Mouse (Mus musculus): ENCODE results near the gene Clic1. TPM values are rescaled to one million over a fixed set of nuclear protein-coding genes. Genes with fewer than 3 reads are reported as not detected.

Gene Clic1
- polyA plus RNA-seq, 1 experiment from 2014 or later = 217 TPM

DNA sequence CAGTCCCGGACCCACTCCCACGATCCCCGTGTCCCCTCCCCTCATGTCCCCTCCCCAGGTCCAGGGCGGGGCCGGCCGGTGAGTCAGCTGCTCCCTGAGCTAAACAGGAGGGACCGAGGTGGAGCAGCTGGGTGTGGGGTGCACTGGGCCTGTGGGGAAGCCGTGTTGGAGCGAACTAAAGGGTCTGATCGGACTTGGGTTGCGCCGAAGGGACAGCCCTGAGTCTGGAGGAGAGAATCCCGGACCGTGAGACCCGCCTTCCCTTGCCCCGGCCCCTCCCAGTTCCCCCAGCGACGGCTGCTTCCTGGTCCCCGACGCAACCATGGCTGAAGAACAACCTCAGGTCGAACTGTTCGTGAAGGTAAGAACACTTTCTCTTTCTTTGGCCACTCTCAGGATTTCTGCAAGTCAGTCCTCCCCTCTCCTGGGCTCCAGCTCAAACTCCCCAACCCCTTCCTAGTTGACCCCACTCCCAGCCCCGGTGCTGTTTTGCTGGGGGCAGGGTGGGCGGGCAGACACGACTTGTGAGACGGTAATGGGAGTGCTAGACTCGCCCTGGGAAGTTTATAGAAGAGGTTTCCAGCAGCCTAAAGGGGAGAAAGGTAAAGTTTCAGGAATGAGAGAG lies 472 bp downstream of the Clic1 start:
- Histone ChIP-seq H3K27ac (replicated peaks) (peak overlapping the region; percentile 97), H3K36me3 (peaks cover 31% of the 10 kb centered on the region), H3K4me3 (peak overlapping the region; percentile 70), H3K4me1 (peaks cover 78% of the 10 kb centered on the region), H3K9me3 (replicated peaks) (no peaks in the 10 kb centered on the region; the same call in 1 of the 2 replicates), H3K27me3 (ENCODE audit: low read depth, poor library complexity, severe bottlenecking) (0 out of 2 replicates have a peak, but pooled peaks cover 3% of the 10 kb centered on the region)
- peak; percentile 77 for DNase-seq (ENCODE audit: low spot score)
- under 1% methylated on average over 27 of the region's 27 CpGs for WGBS

DNA sequence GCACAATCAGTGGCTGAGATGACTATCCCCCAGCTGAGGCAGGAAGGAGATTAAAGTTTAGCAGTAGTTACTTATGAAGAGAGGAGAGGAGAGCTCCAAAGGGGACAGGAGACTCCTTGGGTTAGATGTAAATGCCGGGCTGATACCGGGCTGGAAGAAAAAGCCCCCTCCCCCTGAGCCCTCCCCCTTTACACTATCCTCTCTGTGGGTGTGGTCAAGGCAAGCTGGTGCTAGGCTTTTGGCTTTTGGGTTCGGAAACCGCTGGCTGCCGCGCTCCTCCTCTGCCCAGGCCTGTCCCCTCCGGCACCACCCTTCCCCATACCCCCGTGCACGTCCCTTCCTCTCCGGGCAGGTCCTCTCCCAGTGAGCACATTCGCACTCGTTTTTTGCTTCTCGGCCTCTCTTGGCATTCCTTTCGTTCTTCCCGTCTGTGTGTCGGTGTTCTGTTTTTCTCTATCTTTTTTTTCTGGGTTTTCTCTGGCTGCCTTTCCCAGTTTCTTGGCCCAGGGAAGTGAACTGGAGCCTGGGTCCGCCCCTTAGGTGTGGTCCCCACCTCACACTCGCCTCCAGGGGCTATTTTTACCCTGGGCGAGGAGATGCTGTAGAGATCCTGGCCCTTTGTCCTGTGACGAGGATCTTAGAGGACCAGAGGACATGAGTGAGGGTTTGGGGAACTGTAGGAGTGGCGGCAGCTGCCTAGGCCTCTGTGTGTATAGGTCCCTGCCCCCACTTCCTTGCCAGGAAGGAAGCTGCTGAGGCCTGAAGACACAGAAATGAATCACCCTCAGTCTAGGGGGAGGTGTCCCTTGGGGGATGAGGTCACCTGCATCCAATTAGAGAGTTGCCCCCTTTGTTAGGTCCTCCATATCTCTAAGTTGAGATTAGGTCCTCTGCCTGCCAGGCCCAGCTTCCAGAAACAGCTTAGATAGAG lies 1.7 kb downstream of the Clic1 start:
- H3K36me3 ChIP-seq = peaks cover 43% of the 10 kb centered on the region
- peak; percentile 70 for DNase-seq (ENCODE audit: low spot score)
- peak overlapping the region; percentile 97 for H3K27ac ChIP-seq (replicated peaks)
- WGBS = under 1% methylated on average over 21 of the region's 21 CpGs
- no peaks in the 10 kb centered on the region; the same call in 1 of the 2 replicates for H3K9me3 ChIP-seq (replicated peaks)
- H3K4me3 ChIP-seq = peak overlapping the region; percentile 70
- peaks cover 67% of the 10 kb centered on the region for H3K4me1 ChIP-seq
- H3K27me3 ChIP-seq (ENCODE audit: low read depth, poor library complexity, severe bottlenecking) = no peaks in the 10 kb centered on the region

DNA sequence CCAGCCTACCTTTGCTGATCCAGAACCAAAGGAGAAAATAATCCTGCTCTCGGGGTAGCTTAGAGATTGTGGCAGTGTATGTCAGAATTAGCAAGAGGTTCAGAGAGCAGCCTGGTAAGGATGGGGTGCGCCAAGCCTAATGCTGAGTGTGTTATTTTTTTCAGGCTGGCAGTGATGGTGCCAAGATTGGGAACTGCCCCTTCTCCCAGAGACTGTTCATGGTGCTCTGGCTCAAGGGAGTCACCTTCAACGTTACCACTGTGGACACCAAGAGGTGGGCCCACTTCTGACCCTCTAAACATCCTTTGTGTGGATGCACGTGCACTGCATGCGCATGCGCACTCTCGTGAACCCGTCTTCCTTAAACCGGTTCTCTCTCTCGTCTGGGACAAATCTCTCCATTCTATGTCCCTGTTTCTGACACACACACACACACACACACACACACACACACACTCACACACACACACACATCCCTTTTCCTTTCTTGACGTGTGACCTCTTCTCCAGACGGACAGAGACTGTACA lies 2.6 kb downstream of the Clic1 start:
- Histone ChIP-seq H3K9me3 (replicated peaks) (no peaks in the 10 kb centered on the region; the same call in 1 of the 2 replicates), H3K27ac (replicated peaks) (peak overlapping the region; percentile 97), H3K36me3 (peaks cover 50% of the 10 kb centered on the region), H3K27me3 (ENCODE audit: low read depth, poor library complexity, severe bottlenecking) (no peaks in the 10 kb centered on the region), H3K4me1 (peaks cover 57% of the 10 kb centered on the region), H3K4me3 (peak overlapping the region; percentile 70)
- 85% methylated on average over 12 of the region's 12 CpGs for WGBS
- DNase-seq (ENCODE audit: low spot score) = no peak

DNA sequence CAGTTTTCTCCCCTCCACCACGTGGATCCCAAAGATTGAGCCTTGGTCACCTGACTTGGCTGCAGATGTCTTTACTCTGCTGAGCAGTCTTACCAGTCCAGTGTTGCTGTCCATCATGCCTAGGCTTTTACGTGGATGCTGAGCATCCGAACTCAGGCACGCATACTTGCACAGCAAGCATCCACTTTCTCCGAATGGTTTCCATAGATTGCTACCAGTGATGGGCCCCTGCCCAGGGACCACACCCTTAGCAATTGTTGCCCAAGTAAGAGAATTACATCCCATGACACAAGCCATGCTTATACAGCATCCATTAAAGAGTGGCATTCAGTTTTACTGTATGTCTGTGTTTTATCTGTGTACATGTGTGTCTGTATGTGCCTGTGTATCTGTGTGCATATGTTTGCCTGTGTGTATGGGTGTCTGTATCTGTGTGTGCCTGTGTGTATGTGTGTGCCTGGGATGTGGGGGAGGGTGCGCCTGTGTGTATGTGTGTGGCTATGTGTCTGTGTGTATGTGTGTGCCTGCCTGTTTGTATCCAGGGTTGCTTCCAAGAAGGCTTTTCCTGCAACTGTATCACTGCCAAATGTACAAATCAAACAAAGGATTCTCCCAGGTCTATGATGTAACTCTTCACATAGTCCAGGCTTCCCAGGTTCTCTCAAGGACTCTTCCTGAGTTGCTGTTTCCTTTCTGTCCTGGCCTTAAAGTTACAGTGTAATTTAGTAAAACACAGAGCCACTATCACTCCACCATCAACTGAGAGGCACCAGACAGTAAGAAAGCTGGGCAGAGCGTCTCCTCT lies 6.1 kb downstream of the Clic1 start:
- WGBS = 95% methylated on average over 7 of the region's 7 CpGs
- Histone ChIP-seq H3K4me3 (0 out of 2 replicates have a peak overlapping the region, but pooled peaks have one; percentile 2), H3K27me3 (ENCODE audit: low read depth, poor library complexity, severe bottlenecking) (no peaks in the 10 kb centered on the region), H3K4me1 (peaks cover 46% of the 10 kb centered on the region), H3K27ac (replicated peaks) (no peak overlapping the region), H3K36me3 (peaks cover 69% of the 10 kb centered on the region), H3K9me3 (replicated peaks) (no peaks in the 10 kb centered on the region; the same call in 1 of the 2 replicates)
- no peak for DNase-seq (ENCODE audit: low spot score)

DNA sequence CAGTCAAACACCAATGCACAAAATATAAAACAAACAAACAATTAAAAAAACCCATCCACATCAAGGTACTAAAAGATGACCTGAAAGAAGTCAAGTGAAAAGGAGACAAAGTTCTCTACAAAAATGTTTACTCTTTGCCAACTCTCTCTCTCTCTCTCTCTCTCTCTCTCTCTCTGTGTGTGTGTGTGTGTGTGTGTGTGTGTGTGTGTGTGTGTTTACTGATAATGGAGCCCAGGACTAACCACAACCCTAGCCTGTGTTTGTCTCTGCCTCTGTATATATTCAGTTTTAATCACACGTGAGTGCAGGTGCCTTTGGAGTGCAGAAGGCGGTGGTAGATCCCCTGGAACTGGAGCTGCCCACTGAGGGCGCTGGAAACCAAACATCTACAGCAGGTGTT lies 7.3 kb downstream of the Clic1 start:
- Histone ChIP-seq H3K27ac (replicated peaks) (no peak overlapping the region), H3K9me3 (replicated peaks) (no peaks in the 10 kb centered on the region; the same call in 1 of the 2 replicates), H3K36me3 (peaks cover 80% of the 10 kb centered on the region), H3K4me1 (peaks cover 42% of the 10 kb centered on the region), H3K4me3 (no peak overlapping the region), H3K27me3 (ENCODE audit: low read depth, poor library complexity, severe bottlenecking) (peaks cover 5% of the 10 kb centered on the region; the same call in 1 of the 2 replicates)
- DNase-seq (ENCODE audit: low spot score) = no peak
- 86% methylated on average over 3 of the region's 3 CpGs for WGBS

DNA sequence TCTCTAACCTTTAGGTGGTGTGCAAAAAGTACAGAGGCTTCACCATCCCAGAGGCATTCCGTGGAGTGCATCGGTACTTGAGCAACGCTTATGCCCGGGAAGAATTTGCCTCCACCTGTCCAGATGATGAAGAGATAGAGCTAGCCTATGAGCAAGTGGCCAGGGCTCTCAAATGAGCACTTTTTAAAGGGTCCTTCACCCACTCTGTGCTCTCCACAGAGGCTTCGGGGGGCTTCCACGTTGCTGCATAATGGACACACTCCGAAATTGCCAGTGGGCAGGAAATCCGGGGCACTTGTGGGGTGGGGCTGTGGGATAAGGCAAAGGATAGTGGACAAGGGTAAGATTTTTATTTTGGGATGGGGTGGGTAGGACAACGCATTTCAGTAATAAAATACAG lies 8.6 kb downstream of the Clic1 start:
- H3K36me3 ChIP-seq = peaks cover 81% of the 10 kb centered on the region
- peaks cover 32% of the 10 kb centered on the region for H3K4me1 ChIP-seq
- H3K27ac ChIP-seq (replicated peaks) = peak overlapping the region; percentile 99
- peak overlapping the region; percentile 88 for H3K4me3 ChIP-seq
- 80% methylated on average over 9 of the region's 9 CpGs for WGBS
- no peak for DNase-seq (ENCODE audit: low spot score)
- no peaks in the 10 kb centered on the region; the same call in 1 of the 2 replicates for H3K9me3 ChIP-seq (replicated peaks)
- H3K27me3 ChIP-seq (ENCODE audit: low read depth, poor library complexity, severe bottlenecking) = peaks cover 17% of the 10 kb centered on the region

DNA sequence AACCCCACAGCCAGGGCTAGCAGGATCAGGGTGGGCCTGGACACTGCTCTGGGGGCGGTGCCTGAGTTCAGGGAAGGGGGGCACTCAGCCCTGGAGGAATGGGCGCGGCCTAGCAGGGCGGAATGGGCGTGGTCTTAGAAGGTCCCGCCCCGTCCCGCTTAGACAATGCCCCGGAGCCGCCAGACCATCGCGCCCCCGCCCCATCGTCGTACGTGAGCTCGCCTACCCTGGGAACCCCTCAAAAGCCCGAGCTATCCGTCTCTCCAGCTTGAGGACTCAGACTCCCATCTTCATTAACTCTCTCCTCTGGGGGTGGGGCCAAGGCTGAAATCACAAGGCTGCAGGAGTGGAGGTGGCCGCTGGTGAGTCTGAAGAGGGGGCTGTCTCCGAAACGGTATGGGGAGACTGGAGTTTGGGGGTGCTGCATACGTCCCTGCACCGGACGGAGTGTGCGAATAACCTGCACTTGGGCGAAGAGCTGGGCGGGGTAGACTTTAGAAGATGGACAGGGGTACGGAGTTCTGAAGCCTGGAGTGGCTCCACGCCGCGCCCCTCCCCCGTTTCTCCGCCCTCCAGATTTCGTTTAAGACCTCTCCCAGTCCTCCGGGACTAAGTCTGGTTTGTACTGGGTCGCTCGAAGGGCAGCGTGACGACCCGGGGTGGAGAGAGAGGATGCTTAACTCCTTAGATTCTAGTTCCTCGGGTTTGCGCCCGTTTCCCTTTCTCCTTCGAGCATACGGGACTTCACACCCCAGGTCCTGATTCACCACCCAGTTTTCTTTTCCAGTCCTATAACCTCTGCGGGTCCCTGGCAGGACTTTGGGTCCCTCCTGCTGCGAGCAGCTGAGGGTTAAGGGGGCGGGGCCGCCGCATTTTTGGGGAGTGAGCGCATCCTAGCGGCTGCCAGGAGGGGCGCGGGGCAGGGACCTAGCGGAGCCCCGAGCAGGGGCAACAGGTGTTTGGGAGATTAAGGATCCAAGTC lies 9.4 kb downstream of the Clic1 start, which contains the start of gene Ddah2:
Gene Ddah2 (plus strand): TSS at position 125 of the 982 bp plus-strand sequence.
- WGBS = under 1% methylated on average over 57 of the region's 57 CpGs

DNA sequence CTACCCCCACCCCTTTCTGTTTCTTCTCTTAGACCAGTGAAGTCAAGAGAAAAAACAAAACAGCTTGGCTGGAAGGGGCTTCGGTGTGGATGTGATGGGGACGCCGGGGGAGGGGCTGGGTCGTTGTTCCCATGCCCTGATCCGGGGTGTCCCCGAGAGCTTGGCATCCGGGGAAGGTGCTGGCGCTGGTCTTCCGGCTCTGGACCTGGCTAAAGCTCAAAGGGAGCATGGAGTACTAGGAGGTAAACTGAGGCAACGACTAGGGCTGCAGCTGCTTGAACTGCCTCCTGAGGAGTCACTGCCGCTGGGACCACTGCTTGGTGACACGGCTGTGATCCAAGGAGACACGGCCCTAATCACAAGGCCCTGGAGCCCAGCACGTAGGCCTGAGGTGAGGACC lies 10.3 kb downstream of the Clic1 start:
- DNase-seq (ENCODE audit: low spot score) = no peak
- peaks cover 34% of the 10 kb centered on the region for H3K27me3 ChIP-seq (ENCODE audit: low read depth, poor library complexity, severe bottlenecking)
- 37% methylated on average over 14 of the region's 14 CpGs for WGBS
- H3K36me3 ChIP-seq = peaks cover 68% of the 10 kb centered on the region
- H3K27ac ChIP-seq (replicated peaks) = peak overlapping the region; percentile 99
- no peaks in the 10 kb centered on the region for H3K9me3 ChIP-seq (replicated peaks)
- H3K4me1 ChIP-seq = peaks cover 48% of the 10 kb centered on the region
- peak overlapping the region; percentile 88 for H3K4me3 ChIP-seq

More for the DNA sequence above, 9.4 kb downstream of the Clic1 start, which contains the start of gene Ddah2:
- peak; percentile 96 for DNase-seq (ENCODE audit: low spot score)
- peaks cover 77% of the 10 kb centered on the region for H3K36me3 ChIP-seq
- no peaks in the 10 kb centered on the region; the same call in 1 of the 2 replicates for H3K9me3 ChIP-seq (replicated peaks)
- peak within 1 kb of the TSS; percentile 99 for H3K27ac ChIP-seq (replicated peaks)
- H3K4me3 ChIP-seq = peak within 1 kb of the TSS; percentile 88
- H3K27me3 ChIP-seq (ENCODE audit: low read depth, poor library complexity, severe bottlenecking) = peaks cover 25% of the 10 kb centered on the region
- H3K4me1 ChIP-seq = peaks cover 39% of the 10 kb centered on the region

DNA sequence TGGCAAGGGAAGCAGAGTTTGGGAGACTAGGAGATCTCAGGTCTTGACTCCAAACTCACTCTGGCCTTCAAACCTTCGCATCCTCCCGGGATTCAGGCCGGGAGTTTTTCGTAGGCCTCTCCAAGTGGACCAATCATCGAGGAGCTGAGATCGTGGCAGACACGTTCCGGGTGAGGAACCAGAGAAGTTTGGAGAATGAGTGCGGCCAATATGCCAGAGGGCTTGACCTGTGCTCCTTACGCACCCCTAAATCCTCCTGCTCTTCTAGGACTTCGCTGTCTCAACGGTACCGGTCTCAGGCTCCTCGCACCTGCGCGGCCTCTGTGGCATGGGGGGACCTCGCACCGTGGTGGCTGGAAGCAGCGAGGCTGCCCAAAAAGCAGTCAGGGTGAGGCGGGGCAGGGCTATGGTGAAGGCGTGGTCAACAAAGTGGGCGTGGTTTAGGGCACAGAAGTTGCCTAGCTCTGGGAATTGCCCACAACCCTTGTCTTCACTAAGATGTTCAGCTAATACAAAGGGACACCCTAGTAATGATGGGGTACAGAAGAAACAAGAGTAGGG lies 11.1 kb downstream of the Clic1 start:
- H3K9me3 ChIP-seq (replicated peaks) = no peaks in the 10 kb centered on the region
- H3K27me3 ChIP-seq (ENCODE audit: low read depth, poor library complexity, severe bottlenecking) = peaks cover 42% of the 10 kb centered on the region
- H3K27ac ChIP-seq (replicated peaks) = peak overlapping the region; percentile 99; the same call in 1 of the 2 replicates
- no peak for DNase-seq (ENCODE audit: low spot score)
- H3K36me3 ChIP-seq = peaks cover 61% of the 10 kb centered on the region
- H3K4me3 ChIP-seq = peak overlapping the region; percentile 88
- 62% methylated on average over 22 of the region's 22 CpGs for WGBS
- H3K4me1 ChIP-seq = peaks cover 56% of the 10 kb centered on the region

DNA sequence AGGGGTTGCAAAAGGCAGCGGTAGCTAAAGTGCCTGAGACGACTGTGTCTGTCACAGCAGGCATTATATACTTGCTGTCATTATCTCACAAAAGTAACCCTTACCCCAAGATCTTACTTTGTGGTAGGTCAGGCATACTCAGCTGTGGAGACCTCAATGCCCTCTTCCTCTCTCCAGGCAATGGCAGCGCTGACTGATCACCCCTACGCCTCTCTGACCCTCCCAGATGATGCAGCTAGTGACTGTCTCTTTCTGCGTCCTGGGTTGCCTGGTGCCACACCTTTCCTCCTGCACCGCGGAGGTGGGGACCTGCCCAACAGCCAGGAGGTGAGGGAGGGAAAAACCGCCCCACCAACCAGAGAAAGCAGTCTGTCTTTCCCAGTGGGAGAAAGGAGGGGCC lies 11.5 kb downstream of the Clic1 start:
- peaks cover 56% of the 10 kb centered on the region for H3K36me3 ChIP-seq
- WGBS = 88% methylated on average over 8 of the region's 8 CpGs
- no peak for DNase-seq (ENCODE audit: low spot score)
- H3K27me3 ChIP-seq (ENCODE audit: low read depth, poor library complexity, severe bottlenecking) = peaks cover 46% of the 10 kb centered on the region
- peak overlapping the region; percentile 88 for H3K4me3 ChIP-seq
- no peak overlapping the region for H3K27ac ChIP-seq (replicated peaks)
- H3K9me3 ChIP-seq (replicated peaks) = no peaks in the 10 kb centered on the region
- peaks cover 59% of the 10 kb centered on the region for H3K4me1 ChIP-seq

DNA sequence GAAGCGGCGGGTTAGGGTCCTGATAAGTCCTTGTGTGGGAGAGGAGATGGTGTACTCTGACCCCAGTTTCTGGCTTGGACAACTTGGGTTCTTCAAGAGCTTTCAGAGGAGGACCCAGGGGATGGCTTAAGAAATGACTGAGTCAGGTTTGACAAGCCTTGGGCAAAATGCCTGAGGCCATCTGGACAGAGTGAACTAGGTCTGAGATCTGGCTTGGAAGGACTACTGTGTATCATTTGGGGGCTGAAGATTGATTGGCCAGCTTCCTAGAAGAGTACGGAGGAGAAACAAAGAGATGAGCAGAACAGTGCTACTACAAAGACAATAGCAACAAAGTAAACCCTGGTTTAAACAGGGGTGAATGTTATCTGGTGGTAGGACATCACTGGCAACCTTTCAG lies 13.7 kb downstream of the Clic1 start:
- H3K9me3 ChIP-seq (replicated peaks) = no peaks in the 10 kb centered on the region
- H3K27me3 ChIP-seq (ENCODE audit: low read depth, poor library complexity, severe bottlenecking) = peaks cover 68% of the 10 kb centered on the region
- H3K27ac ChIP-seq (replicated peaks) = no peak overlapping the region
- WGBS = 96% methylated on average over 3 of the region's 3 CpGs
- peaks cover 54% of the 10 kb centered on the region for H3K4me1 ChIP-seq
- H3K4me3 ChIP-seq = no peak overlapping the region
- H3K36me3 ChIP-seq = peaks cover 38% of the 10 kb centered on the region
- no peak for DNase-seq (ENCODE audit: low spot score)
